Mouse (Mus musculus) heart, embryonic 10.5 days (tissue): ENCODE data around the gene Nsd2. TPM values are rescaled to one million over a fixed set of nuclear protein-coding genes. Genes with fewer than 3 reads are reported as not detected.
A peak's percentile ranks its signal among the peaks of the same experiment; 100 is the strongest.
"Not testable (repeated sequence)": the region's sequence is repeated elsewhere in the genome, so short reads cannot be mapped to it uniquely, and the experiment has no call there.

Experiments used
- DNase-seq: peaks from one replicate; pipeline ENCODE4 v3.0.0-alpha.2; 2017; ENCODE audit warnings: low spot score
- H3K27ac ChIP-seq: fragments of 300-500 bp; sonication (generic); 2 replicates; pipeline ENCODE4 v1.5.1; 2016; ENCODE audit warnings: mild to moderate bottlenecking
- H3K27me3 ChIP-seq: fragments of 300-500 bp; sonication (generic); 2 replicates; pipeline ENCODE4 v1.6.1; 2016; ENCODE audit warnings: mild to moderate bottlenecking; ENCODE audit not compliant: poor library complexity, insufficient read depth, severe bottlenecking
- H3K36me3 ChIP-seq: fragments of 300-500 bp; sonication (generic); 2 replicates; pipeline ENCODE4 v1.6.1; 2016; ENCODE audit warnings: mild to moderate bottlenecking, moderate library complexity
- H3K4me1 ChIP-seq: fragments of 300-500 bp; sonication (generic); 2 replicates; pipeline ENCODE4 v1.6.1; 2016; ENCODE audit warnings: mild to moderate bottlenecking
- H3K4me3 ChIP-seq: fragments of 300-500 bp; sonication (generic); 2 replicates; pipeline ENCODE4 v1.5.1; 2016; ENCODE audit warnings: mild to moderate bottlenecking, moderate library complexity
- H3K9me3 ChIP-seq: fragments of 300-500 bp; sonication (generic); 2 replicates; pipeline ENCODE4 v1.6.1; 2016; ENCODE audit warnings: mild to moderate bottlenecking, moderate library complexity
- WGBS: fragments of 180-500 bp; shearing (Covaris S2); methylation state at CpG from one replicate; pipeline ENCODE4 v1.1.7; 2016; 5-methylcytosine and 5-hydroxymethylcytosine counted together
- polyA plus RNA-seq: library from polyadenylated mRNA; unstranded; fragments of >200 nt; fragmentation: Nextera tagmentation; extraction: Ambion mirVana; gene quantifications from 2 replicates; pipeline ENCODE4 v1.2.1, GENCODE M21; 2016

Gene Nsd2
- polyA plus RNA-seq, 1 experiment from 2014 or later: 48.7 TPM

- DNase-seq: no peak
- 95% methylated on average over 1 of the region's 1 CpGs for WGBS
- Histone ChIP-seq H3K27me3 (no peaks in the 10 kb centered on the region), H3K4me1 (no peaks in the 10 kb centered on the region), H3K27ac (no peak overlapping the region), H3K9me3 (no peaks in the 10 kb centered on the region), H3K4me3 (no peak overlapping the region), H3K36me3 (peaks cover 85% of the 10 kb centered on the region)
Observed at GRCm38 (mm10) chr5:33875472-33875871, 54.9 kb downstream of the Nsd2 start.

- no peak for DNase-seq
- WGBS: 91% methylated on average over 4 of the region's 4 CpGs
- Histone ChIP-seq H3K27ac (no peak overlapping the region), H3K4me1 (no peaks in the 10 kb centered on the region), H3K9me3 (no peaks in the 10 kb centered on the region), H3K36me3 (peaks cover 94% of the 10 kb centered on the region), H3K27me3 (no peaks in the 10 kb centered on the region), H3K4me3 (no peak overlapping the region)
Observed at GRCm38 (mm10) chr5:33881118-33881517, 60.6 kb downstream of the Nsd2 start.

- 95% methylated on average over 6 of the region's 6 CpGs for WGBS
- Histone ChIP-seq H3K4me1 (no peaks in the 10 kb centered on the region), H3K9me3 (no peaks in the 10 kb centered on the region), H3K27me3 (no peaks in the 10 kb centered on the region), H3K27ac (no peak overlapping the region), H3K4me3 (no peak overlapping the region), H3K36me3 (peaks cover 98% of the 10 kb centered on the region)
- DNase-seq: no peak
Observed at GRCm38 (mm10) chr5:33893406-33893805, 72.9 kb downstream of the Nsd2 start.

- WGBS: 85% methylated on average over 9 of the region's 9 CpGs
- Histone ChIP-seq H3K36me3 (peaks cover 98% of the 10 kb centered on the region), H3K27me3 (no peaks in the 10 kb centered on the region), H3K4me1 (no peaks in the 10 kb centered on the region), H3K27ac (no peak overlapping the region), H3K4me3 (no peak overlapping the region), H3K9me3 (no peaks in the 10 kb centered on the region)
- no peak for DNase-seq
Observed at GRCm38 (mm10) chr5:33895116-33895515, 74.6 kb downstream of the Nsd2 start.

- H3K27me3 ChIP-seq: no peaks in the 10 kb centered on the region
- no peak for DNase-seq
- no peak overlapping the region for H3K4me3 ChIP-seq
- peaks cover 98% of the 10 kb centered on the region for H3K36me3 ChIP-seq
- WGBS: 94% methylated on average over 2 of the region's 2 CpGs
- H3K4me1 ChIP-seq: no peaks in the 10 kb centered on the region
- H3K27ac ChIP-seq: no peak overlapping the region
- no peaks in the 10 kb centered on the region for H3K9me3 ChIP-seq
Observed at GRCm38 (mm10) chr5:33897158-33897557, 76.6 kb downstream of the Nsd2 start.

- Histone ChIP-seq H3K27ac (no peak overlapping the region), H3K4me1 (no peaks in the 10 kb centered on the region), H3K4me3 (no peak overlapping the region), H3K9me3 (no peaks in the 10 kb centered on the region), H3K36me3 (peaks cover 96% of the 10 kb centered on the region), H3K27me3 (no peaks in the 10 kb centered on the region)
- 85% methylated on average over 9 of the region's 9 CpGs for WGBS
- no peak for DNase-seq
Observed at GRCm38 (mm10) chr5:33898671-33899070, 78.1 kb downstream of the Nsd2 start.

GRCm38 (mm10) chr5:33899245-33899644 lies 78.7 kb downstream of the Nsd2 start:
- Histone ChIP-seq H3K4me1 (no peaks in the 10 kb centered on the region), H3K27me3 (no peaks in the 10 kb centered on the region), H3K4me3 (no peak overlapping the region), H3K27ac (no peak overlapping the region), H3K36me3 (peaks cover 93% of the 10 kb centered on the region), H3K9me3 (no peaks in the 10 kb centered on the region)
- DNase-seq: no peak
- WGBS: 94% methylated on average over 3 of the region's 3 CpGs

- DNase-seq: peak; percentile 52
- Histone ChIP-seq H3K4me1 (no peaks in the 10 kb centered on the region), H3K27ac (no peak overlapping the region), H3K27me3 (no peaks in the 10 kb centered on the region), H3K9me3 (no peaks in the 10 kb centered on the region), H3K36me3 (peaks cover 84% of the 10 kb centered on the region), H3K4me3 (no peak overlapping the region)
- 94% methylated on average over 3 of the region's 3 CpGs for WGBS
Observed at GRCm38 (mm10) chr5:33900101-33900500, 79.6 kb downstream of the Nsd2 start.

- H3K36me3 ChIP-seq: peaks cover 78% of the 10 kb centered on the region
Observed at GRCm38 (mm10) chr5:33900701-33901263, 80.3 kb downstream of the Nsd2 start.

GRCm38 (mm10) chr5:33901278-33901677 lies 80.8 kb downstream of the Nsd2 start:
- Histone ChIP-seq H3K27me3 (no peaks in the 10 kb centered on the region), H3K27ac (no peak overlapping the region), H3K36me3 (peaks cover 73% of the 10 kb centered on the region), H3K4me1 (no peaks in the 10 kb centered on the region), H3K9me3 (no peaks in the 10 kb centered on the region), H3K4me3 (no peak overlapping the region)
- 92% methylated on average over 3 of the region's 3 CpGs for WGBS
- DNase-seq: no peak

More at GRCm38 (mm10) chr5:33900701-33901263, 80.3 kb downstream of the Nsd2 start:
- Histone ChIP-seq H3K9me3 (no peaks in the 10 kb centered on the region), H3K4me3 (no peak overlapping the region), H3K4me1 (no peaks in the 10 kb centered on the region), H3K27ac (no peak overlapping the region), H3K27me3 (no peaks in the 10 kb centered on the region)
- 92% methylated on average over 9 of the region's 9 CpGs for WGBS
- peak; percentile 71 for DNase-seq

GRCm38 (mm10) chr5:33902696-33903095 lies 82.2 kb downstream of the Nsd2 start:
- H3K4me1 ChIP-seq: no peaks in the 10 kb centered on the region
- H3K4me3 ChIP-seq: no peak overlapping the region
- peaks cover 58% of the 10 kb centered on the region for H3K36me3 ChIP-seq
- H3K9me3 ChIP-seq: no peaks in the 10 kb centered on the region
- 85% methylated on average over 2 of the region's 2 CpGs for WGBS
- DNase-seq: peak; percentile 60
- no peak overlapping the region for H3K27ac ChIP-seq
- H3K27me3 ChIP-seq: no peaks in the 10 kb centered on the region

GRCm38 (mm10) chr5:33903176-33903575 lies 82.7 kb downstream of the Nsd2 start:
- H3K9me3 ChIP-seq: no peaks in the 10 kb centered on the region
- no peaks in the 10 kb centered on the region for H3K4me1 ChIP-seq
- H3K36me3 ChIP-seq: peaks cover 54% of the 10 kb centered on the region
- 91% methylated on average over 9 of the region's 9 CpGs for WGBS
- H3K4me3 ChIP-seq: no peak overlapping the region
- H3K27me3 ChIP-seq: no peaks in the 10 kb centered on the region
- peak; percentile 55 for DNase-seq
- H3K27ac ChIP-seq: no peak overlapping the region

- not testable (repeated sequence) for H3K27me3 ChIP-seq, H3K27ac ChIP-seq, H3K4me1 ChIP-seq, DNase-seq, H3K4me3 ChIP-seq, H3K9me3 ChIP-seq
- H3K36me3 ChIP-seq: peaks cover 70% of the 10 kb centered on the region
Observed at GRCm38 (mm10) chr5:33915031-33915430, 94.5 kb downstream of the Nsd2 start.

- H3K27ac ChIP-seq, H3K4me1 ChIP-seq, DNase-seq, H3K4me3 ChIP-seq, H3K27me3 ChIP-seq, H3K9me3 ChIP-seq: not testable (repeated sequence)
- peaks cover 86% of the 10 kb centered on the region for H3K36me3 ChIP-seq
- 92% methylated on average over 2 of the region's 2 CpGs for WGBS
Observed at GRCm38 (mm10) chr5:33916616-33917015, 96.1 kb downstream of the Nsd2 start.
